Mouse (Mus musculus) brown adipose tissue, adult 24 weeks (tissue): ENCODE measurements around the gene Mapk14. TPM values are rescaled to one million over a fixed set of nuclear protein-coding genes. Genes with fewer than 3 reads are reported as not detected.
"Not testable (repeated sequence)": the region's sequence is repeated elsewhere in the genome, so short reads cannot be mapped to it uniquely, and the experiment has no call there.

Experiments used
- H3K27ac ChIP-seq: fragments of 200-500 bp; replicated peaks from 2 replicates; pipeline ENCODE4 v1.5.1; 2012; ENCODE audit warnings: low read depth, mild to moderate bottlenecking, low read length
- H3K4me1 ChIP-seq: fragments of 200-500 bp; 2 replicates; pipeline ENCODE4 v1.6.1; 2012; ENCODE audit warnings: low read length, mixed read lengths; ENCODE audit not compliant: control insufficient read depth, insufficient read depth, insufficient read length
- H3K4me3 ChIP-seq: fragments of 200-500 bp; 2 replicates; pipeline ENCODE4 v1.5.1; 2012; ENCODE audit warnings: low read depth, mild to moderate bottlenecking, low read length, moderate library complexity; ENCODE audit not compliant: insufficient read depth
- polyA plus RNA-seq: library from polyadenylated mRNA; stranded (reverse); fragments of >200 nt; gene quantifications from 2 replicates; pipeline ENCODE4 v1.2.4, GENCODE M21; 2012; ENCODE audit not compliant: missing spikeins, insufficient read depth, insufficient read length

Gene Mapk14
- polyA plus RNA-seq, 1 experiment, result 39.5 TPM

DNA sequence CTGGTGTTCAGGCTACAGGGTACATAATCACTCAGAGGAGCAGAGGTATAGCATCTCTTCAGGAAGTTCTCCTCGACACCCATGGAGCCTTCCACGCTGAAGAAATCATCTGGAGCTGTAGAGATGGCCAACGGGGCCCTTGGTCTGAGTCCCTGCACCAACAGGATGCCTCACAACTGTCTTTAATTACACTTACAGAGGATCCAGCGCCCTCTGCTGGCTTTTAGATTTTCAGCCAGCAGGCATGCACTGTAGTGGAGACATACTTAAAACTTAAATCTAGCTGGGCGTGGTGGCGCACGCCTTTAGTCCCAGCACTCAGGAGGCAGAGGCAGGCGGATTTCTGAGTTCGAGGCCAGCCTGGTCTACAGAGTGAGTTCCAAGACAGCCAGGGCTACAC lies 52.8 kb downstream of the Mapk14 start:
- Histone ChIP-seq H3K27ac (no peak overlapping the region), H3K4me3 (no peak overlapping the region), H3K4me1 (peaks cover 2% of the 10 kb centered on the region)

DNA sequence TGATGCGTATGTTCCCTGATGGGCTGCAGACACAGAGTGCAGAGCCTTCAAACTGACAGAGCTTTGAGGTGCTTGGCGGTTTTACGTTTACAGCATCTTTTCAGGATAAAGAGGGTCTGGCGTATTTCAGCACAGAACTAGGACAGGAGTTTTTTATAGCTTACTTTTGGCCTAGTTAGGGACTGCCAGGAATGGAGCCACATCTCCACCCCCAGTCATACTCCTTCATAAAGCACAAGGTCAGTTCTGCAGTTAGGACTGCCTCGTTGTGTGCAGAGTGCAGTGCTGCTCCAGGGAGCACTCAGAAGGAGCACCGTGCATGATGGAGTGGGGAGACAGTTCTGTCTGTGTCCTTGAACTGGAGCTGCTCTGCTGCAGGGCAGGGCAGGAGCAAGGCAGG lies 54.6 kb downstream of the Mapk14 start:
- peaks cover 3% of the 10 kb centered on the region for H3K4me1 ChIP-seq
- H3K27ac ChIP-seq, result no peak overlapping the region
- no peak overlapping the region for H3K4me3 ChIP-seq

DNA sequence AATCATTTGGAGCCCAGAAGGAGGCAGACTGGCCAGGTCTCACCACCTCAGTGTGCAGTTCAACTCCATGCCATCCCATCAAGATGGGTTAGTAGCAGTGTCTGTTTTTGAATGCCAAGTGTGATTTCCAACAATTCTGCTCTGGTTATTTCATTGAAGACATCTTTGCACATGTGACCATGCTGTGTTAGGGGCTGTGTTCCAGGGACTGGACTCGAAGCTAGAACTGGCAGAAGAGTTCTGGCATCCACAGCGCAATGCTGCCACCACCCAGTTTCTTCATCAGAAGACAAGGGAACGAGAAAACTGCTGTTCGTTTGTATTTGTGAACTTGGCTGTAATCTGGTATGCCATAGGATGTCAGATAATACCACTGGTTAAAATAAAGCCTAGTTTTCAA lies 56.9 kb downstream of the Mapk14 start:
- Histone ChIP-seq H3K27ac (no peak overlapping the region), H3K4me3 (no peak overlapping the region), H3K4me1 (peaks cover 5% of the 10 kb centered on the region)

DNA sequence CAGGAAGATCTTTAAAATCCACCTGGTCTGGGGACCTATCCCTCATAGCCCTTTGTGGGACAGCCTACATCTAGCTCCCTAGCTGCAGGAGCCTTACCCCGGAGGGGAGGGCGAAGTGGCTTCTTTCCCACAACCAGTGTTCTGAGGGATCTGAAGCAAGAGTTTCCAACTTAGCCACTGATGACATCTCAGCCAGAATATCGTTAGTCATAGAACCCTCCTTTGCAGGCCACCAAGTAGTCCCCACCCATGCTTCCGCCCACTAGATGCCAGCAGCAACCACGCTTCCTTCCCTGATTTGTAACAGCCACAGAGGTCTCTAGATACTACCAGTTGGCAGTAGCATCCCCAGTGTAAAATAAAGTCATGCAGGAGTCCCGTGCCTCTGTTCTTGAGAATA lies 59.5 kb downstream of the Mapk14 start:
- H3K27ac ChIP-seq, result no peak overlapping the region
- H3K4me3 ChIP-seq, result no peak overlapping the region
- peaks cover 4% of the 10 kb centered on the region for H3K4me1 ChIP-seq

DNA sequence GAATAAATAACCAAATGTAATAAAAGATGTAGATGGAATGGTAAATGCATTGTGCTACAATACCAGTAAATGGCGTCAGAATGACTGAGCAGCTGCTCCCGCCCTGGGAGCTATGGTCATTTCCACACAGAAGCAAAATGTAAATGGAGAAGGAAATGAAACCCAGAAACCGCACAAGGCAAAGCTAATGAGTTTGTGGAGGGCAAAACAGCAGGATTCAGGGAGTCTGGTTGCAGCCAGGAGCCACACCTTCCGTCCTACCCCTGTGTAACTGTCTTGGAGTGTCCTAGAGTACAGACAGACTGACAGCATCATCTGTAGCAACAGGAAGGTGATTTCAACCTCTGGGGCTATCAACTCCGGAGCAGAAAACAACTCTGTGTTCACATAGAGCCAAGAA lies 65.3 kb downstream of the Mapk14 start:
- no peak overlapping the region for H3K27ac ChIP-seq
- H3K4me3 ChIP-seq, result no peak overlapping the region
- no peaks in the 10 kb centered on the region for H3K4me1 ChIP-seq

DNA sequence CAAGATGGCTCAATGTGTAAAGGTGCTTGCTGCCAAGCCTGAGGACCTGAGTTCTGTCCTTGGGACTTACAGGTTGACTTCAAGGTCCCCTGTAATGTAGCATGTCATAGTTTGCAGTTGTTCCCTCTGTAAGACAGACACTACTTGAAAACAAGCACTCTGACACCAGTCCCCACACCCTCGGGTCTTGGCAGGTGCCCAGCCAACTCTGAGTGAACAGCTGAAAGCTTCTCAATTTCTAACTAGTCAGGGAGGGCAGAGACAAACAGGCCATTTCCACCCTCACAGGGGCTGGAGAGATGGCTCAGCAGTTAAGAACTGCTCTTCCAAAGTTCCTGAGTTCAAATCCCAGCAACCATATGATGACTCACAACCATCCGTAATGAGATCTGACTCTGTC lies 66.3 kb downstream of the Mapk14 start:
- no peak overlapping the region for H3K27ac ChIP-seq
- H3K4me1 ChIP-seq, result no peaks in the 10 kb centered on the region
- no peak overlapping the region for H3K4me3 ChIP-seq

DNA sequence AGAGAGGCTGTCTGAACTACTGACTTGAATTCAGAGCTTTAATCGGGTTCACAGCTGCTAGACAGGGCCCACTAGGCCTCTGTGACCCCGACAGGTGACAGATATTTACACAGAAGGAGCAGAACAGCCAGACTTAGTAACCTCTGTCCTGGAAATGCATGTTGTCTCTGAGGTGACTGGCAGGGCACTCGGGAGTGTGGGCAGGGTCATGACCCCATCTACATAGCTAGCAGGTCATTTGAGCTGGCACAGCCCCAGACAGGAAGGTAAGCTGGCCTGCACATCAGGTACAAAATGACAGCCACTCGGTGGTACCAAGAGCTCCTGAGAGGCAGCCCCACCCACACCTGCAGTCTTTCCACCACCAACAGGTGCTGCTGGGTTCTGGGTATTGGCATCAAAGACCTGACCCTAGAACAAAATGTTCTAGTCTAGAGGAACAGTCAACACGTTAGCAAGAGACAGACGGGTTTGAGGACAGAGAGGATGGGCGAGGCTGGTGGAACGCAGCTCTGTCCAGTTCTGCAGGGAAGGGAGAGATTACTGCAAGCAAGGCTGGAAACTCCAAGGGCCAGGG lies 69.7 kb downstream of the Mapk14 start:
- Histone ChIP-seq H3K4me1 (no peaks in the 10 kb centered on the region), H3K27ac (no peak overlapping the region), H3K4me3 (no peak overlapping the region)

DNA sequence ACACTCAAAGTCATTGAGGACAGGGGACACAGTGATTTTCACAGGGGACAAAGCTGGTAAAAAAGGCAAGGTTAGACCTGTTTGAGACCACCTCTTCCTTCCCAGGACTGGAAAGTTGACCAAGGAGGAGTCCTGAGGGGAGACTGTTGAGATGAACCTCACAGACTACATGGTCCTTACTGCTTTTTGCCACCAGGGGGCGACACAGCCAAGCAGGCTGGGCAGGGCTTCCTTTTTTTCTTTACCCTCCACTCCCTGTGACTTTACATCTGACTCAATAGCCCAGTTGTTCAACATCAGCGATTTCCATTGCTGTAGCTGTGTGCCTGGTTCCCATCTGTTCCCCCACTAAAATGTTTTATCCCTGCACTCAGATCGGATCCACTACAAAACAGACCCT lies 70.7 kb downstream of the Mapk14 start:
- Histone ChIP-seq H3K27ac (no peak overlapping the region), H3K4me3 (no peak overlapping the region), H3K4me1 (no peaks in the 10 kb centered on the region)

- Histone ChIP-seq H3K4me3 (no peak overlapping the region), H3K4me1 (peaks cover 6% of the 10 kb centered on the region; the same call in 1 of the 2 replicates), H3K27ac (no peak overlapping the region)
Observed at GRCm38 (mm10) chr17:28766203-28766602, 75.1 kb downstream of the Mapk14 start.

- Histone ChIP-seq H3K27ac (no peak overlapping the region), H3K4me1 (peaks cover 6% of the 10 kb centered on the region; the same call in 1 of the 2 replicates), H3K4me3 (no peak overlapping the region)
Observed at GRCm38 (mm10) chr17:28766781-28767515, 75.8 kb downstream of the Mapk14 start.

DNA sequence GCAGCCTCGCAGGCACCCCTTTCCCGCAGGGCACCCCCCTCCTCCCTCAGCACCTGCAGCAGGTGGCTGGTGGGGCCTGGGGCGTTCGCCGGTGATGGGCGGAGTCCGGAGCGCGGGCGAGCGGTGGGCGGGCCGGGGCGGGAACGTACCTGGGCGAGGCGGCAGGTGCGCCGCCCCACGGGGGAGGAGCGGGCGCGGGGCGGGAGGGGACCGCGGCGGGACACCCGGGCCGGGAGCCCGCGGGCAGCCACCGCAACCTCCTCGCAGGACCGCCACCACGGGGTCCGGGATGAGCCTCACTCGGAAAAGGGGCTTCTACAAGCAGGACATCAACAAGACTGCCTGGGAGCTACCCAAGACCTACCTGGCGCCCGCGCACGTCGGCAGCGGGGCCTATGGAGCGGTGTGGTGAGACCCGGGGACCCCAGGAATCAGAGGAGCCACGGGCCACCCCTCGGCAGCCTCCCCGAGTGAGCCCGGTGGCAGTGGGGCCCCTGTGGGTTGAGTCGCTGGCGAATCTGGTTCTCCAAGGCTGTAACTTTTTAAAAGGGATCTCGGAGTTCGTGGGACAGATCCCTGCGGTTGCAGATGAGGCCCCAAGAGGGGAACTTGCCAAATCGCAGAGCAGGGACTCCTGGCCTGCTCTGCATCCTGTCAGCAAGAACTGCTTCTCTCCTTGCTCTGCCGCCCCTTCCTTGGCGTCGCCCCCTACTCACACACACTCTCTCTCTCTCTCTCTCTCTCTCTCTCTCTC lies 78.2 kb downstream of the Mapk14 start, which contains the start of gene Mapk13:
Gene Mapk13, plus strand, starts transcription at position 177 of the 754 bp plus-strand sequence.
- Histone ChIP-seq H3K27ac (no peak within 1 kb of the TSS), H3K4me1 (peaks cover 6% of the 10 kb centered on the region; the same call in 1 of the 2 replicates), H3K4me3 (peak within 1 kb of the TSS; percentile 23)

- no peak overlapping the region for H3K27ac ChIP-seq
- H3K4me3 ChIP-seq, result peak overlapping the region; percentile 23
- H3K4me1 ChIP-seq, result peaks cover 6% of the 10 kb centered on the region; the same call in 1 of the 2 replicates
Observed at GRCm38 (mm10) chr17:28769875-28770421, 78.8 kb downstream of the Mapk14 start.

DNA sequence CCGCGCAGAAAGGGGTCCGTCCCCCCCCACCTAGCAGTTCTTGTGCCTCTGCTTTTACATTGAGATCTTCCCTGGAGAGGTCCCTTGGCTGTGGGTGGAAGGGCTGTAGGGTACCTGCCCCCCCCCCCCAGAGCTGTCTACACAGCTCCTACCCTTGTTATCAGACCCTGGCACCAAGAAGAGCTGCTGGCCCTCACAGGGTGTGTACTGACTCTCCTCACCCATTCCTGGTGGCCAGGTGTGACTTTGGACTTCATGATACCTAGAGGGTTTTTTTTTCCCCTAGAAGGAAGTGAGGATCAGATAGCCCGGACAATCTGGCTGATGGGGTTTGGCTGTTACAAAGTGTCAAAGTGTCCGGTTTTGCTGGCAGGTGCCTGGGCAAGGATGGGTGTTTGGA lies 80.2 kb downstream of the Mapk14 start:
- Histone ChIP-seq H3K4me3 (no peak overlapping the region), H3K4me1 (peaks cover 6% of the 10 kb centered on the region), H3K27ac (no peak overlapping the region)

GRCm38 (mm10) chr17:28774303-28774702 lies 83.2 kb downstream of the Mapk14 start:
- H3K4me3 ChIP-seq, H3K27ac ChIP-seq, H3K4me1 ChIP-seq: not testable (repeated sequence)

- Histone ChIP-seq H3K4me3 (no peak overlapping the region), H3K4me1 (no peaks in the 10 kb centered on the region; the same call in 1 of the 2 replicates), H3K27ac (no peak overlapping the region)
Observed at GRCm38 (mm10) chr17:28775161-28775560, 84.0 kb downstream of the Mapk14 start.
